Mouse (Mus musculus): ENCODE data around the gene Tmem176b.

- TF ChIP-seq CTCF (conservative IDR thresholded peaks at IDR 0.05; ENCODE audit: insufficient read depth, insufficient read length, low read depth, low read length) (no peak), POLR2A (IDR thresholded peaks at IDR 0.05; ENCODE audit: low read depth, low read length) (no peak)
These were observed 8.9 kb downstream of the Tmem176b start for GRCm38 (mm10) chr6:48832426-48832825.
